Mouse (Mus musculus): ENCODE data around the gene Gm3854. TPM values are rescaled to one million over a fixed set of nuclear protein-coding genes. Genes with fewer than 3 reads are reported as not detected.

Gm3854 gene
- polyA plus RNA-seq, 1 experiment from 2014 or later: 0.08 TPM

GRCm38 (mm10) chr7:6383044-6383455, 39.5 kb downstream of the Gm3854 start, which contains the start of gene Zfp28:
Gene Zfp28, plus strand, starts transcription at chr7:6383295.
- H3K9me3 ChIP-seq (ENCODE audit: control insufficient read depth): no peaks in the 10 kb centered on the region
- H3K4me2 ChIP-seq (replicated peaks; ENCODE audit: low read depth): peak within 1 kb of the TSS; percentile 84
- no peaks in the 10 kb centered on the region for H3K27me3 ChIP-seq (replicated peaks; ENCODE audit: control insufficient read depth, insufficient read depth, low read length)
- peak within 1 kb of the TSS; percentile 49 for H3K9ac ChIP-seq (ENCODE audit: low read depth, low read length)
- H3K4me3 ChIP-seq (ENCODE audit: low read depth, low read length): peak within 1 kb of the TSS; percentile 46
- peak; percentile 65 for TF ChIP-seq CTCF (IDR thresholded peaks at IDR 0.05; ENCODE audit: low read depth)
- peak; percentile 99 for ATAC-seq
- no peak within 1 kb of the TSS for H3K27ac ChIP-seq (ENCODE audit: low read depth, low read length)
- peaks cover 7% of the 10 kb centered on the region; the same call in 1 of the 2 replicates for H3K36me3 ChIP-seq (ENCODE audit: control insufficient read depth, insufficient read depth)
- no peaks in the 10 kb centered on the region for H3K4me1 ChIP-seq (replicated peaks; ENCODE audit: control insufficient read depth, insufficient read depth, low read length)
- WGBS: under 1% methylated on average over 28 of the region's 28 CpGs

- 67% methylated on average over 8 of the region's 8 CpGs for WGBS
- Histone ChIP-seq H3K27ac (ENCODE audit: low read depth, low read length) (no peak overlapping the region), H3K4me2 (replicated peaks; ENCODE audit: low read depth) (peak overlapping the region; percentile 84), H3K9me3 (ENCODE audit: control insufficient read depth) (no peaks in the 10 kb centered on the region), H3K4me3 (ENCODE audit: low read depth, low read length) (peak overlapping the region; percentile 46), H3K36me3 (ENCODE audit: control insufficient read depth, insufficient read depth) (no peaks in the 10 kb centered on the region), H3K4me1 (replicated peaks; ENCODE audit: control insufficient read depth, insufficient read depth, low read length) (no peaks in the 10 kb centered on the region), H3K9ac (ENCODE audit: low read depth, low read length) (no peak overlapping the region), H3K27me3 (replicated peaks; ENCODE audit: control insufficient read depth, insufficient read depth, low read length) (no peaks in the 10 kb centered on the region)
- no peak for TF ChIP-seq CTCF (IDR thresholded peaks at IDR 0.05; ENCODE audit: low read depth)
- no peak for ATAC-seq
Measured at GRCm38 (mm10) chr7:6384011-6384410, 40.5 kb downstream of the Gm3854 start.

GRCm38 (mm10) chr7:6386995-6387394, 43.4 kb downstream of the Gm3854 start:
- H3K27me3 ChIP-seq (replicated peaks; ENCODE audit: control insufficient read depth, insufficient read depth, low read length): no peaks in the 10 kb centered on the region
- TF ChIP-seq CTCF (IDR thresholded peaks at IDR 0.05; ENCODE audit: low read depth): no peak
- no peak overlapping the region for H3K4me3 ChIP-seq (ENCODE audit: low read depth, low read length)
- H3K36me3 ChIP-seq (ENCODE audit: control insufficient read depth, insufficient read depth): peaks cover 9% of the 10 kb centered on the region; the same call in 1 of the 2 replicates
- no peak overlapping the region for H3K9ac ChIP-seq (ENCODE audit: low read depth, low read length)
- no peak for ATAC-seq
- 88% methylated on average over 8 of the region's 8 CpGs for WGBS
- no peak overlapping the region for H3K4me2 ChIP-seq (replicated peaks; ENCODE audit: low read depth)
- no peak overlapping the region for H3K27ac ChIP-seq (ENCODE audit: low read depth, low read length)
- H3K4me1 ChIP-seq (replicated peaks; ENCODE audit: control insufficient read depth, insufficient read depth, low read length): no peaks in the 10 kb centered on the region
- no peaks in the 10 kb centered on the region for H3K9me3 ChIP-seq (ENCODE audit: control insufficient read depth)

- ATAC-seq: no peak
- Histone ChIP-seq H3K4me3 (ENCODE audit: low read depth, low read length) (no peak overlapping the region), H3K27me3 (replicated peaks; ENCODE audit: control insufficient read depth, insufficient read depth, low read length) (no peaks in the 10 kb centered on the region), H3K9ac (ENCODE audit: low read depth, low read length) (no peak overlapping the region), H3K27ac (ENCODE audit: low read depth, low read length) (no peak overlapping the region), H3K4me1 (replicated peaks; ENCODE audit: control insufficient read depth, insufficient read depth, low read length) (no peaks in the 10 kb centered on the region), H3K4me2 (replicated peaks; ENCODE audit: low read depth) (no peak overlapping the region), H3K9me3 (ENCODE audit: control insufficient read depth) (no peaks in the 10 kb centered on the region), H3K36me3 (ENCODE audit: control insufficient read depth, insufficient read depth) (peaks cover 18% of the 10 kb centered on the region)
- TF ChIP-seq CTCF (IDR thresholded peaks at IDR 0.05; ENCODE audit: low read depth): no peak
- WGBS: 81% methylated on average over 5 of the region's 5 CpGs
Measured at GRCm38 (mm10) chr7:6388971-6389370, 45.4 kb downstream of the Gm3854 start.

GRCm38 (mm10) chr7:6389449-6389848, 45.9 kb downstream of the Gm3854 start:
- Histone ChIP-seq H3K9ac (ENCODE audit: low read depth, low read length) (no peak overlapping the region), H3K27ac (ENCODE audit: low read depth, low read length) (no peak overlapping the region), H3K4me3 (ENCODE audit: low read depth, low read length) (no peak overlapping the region), H3K4me1 (replicated peaks; ENCODE audit: control insufficient read depth, insufficient read depth, low read length) (no peaks in the 10 kb centered on the region), H3K4me2 (replicated peaks; ENCODE audit: low read depth) (no peak overlapping the region), H3K36me3 (ENCODE audit: control insufficient read depth, insufficient read depth) (peaks cover 23% of the 10 kb centered on the region), H3K9me3 (ENCODE audit: control insufficient read depth) (no peaks in the 10 kb centered on the region), H3K27me3 (replicated peaks; ENCODE audit: control insufficient read depth, insufficient read depth, low read length) (no peaks in the 10 kb centered on the region)
- 69% methylated on average over 5 of the region's 5 CpGs for WGBS
- peak; percentile 24; the same call in 1 of the 2 replicates for TF ChIP-seq CTCF (IDR thresholded peaks at IDR 0.05; ENCODE audit: low read depth)
- no peak for ATAC-seq

- H3K27me3 ChIP-seq (replicated peaks; ENCODE audit: control insufficient read depth, insufficient read depth, low read length): no peaks in the 10 kb centered on the region
- no peaks in the 10 kb centered on the region for H3K4me1 ChIP-seq (replicated peaks; ENCODE audit: control insufficient read depth, insufficient read depth, low read length)
- TF ChIP-seq CTCF (IDR thresholded peaks at IDR 0.05; ENCODE audit: low read depth): no peak
- no peak for ATAC-seq
- 27% methylated on average over 25 of the region's 25 CpGs for WGBS
- H3K27ac ChIP-seq (ENCODE audit: low read depth, low read length): no peak within 1 kb of the TSS
- peak within 1 kb of the TSS; percentile 73 for H3K4me2 ChIP-seq (replicated peaks; ENCODE audit: low read depth)
- peak within 1 kb of the TSS; percentile 26; the same call in 1 of the 2 replicates for H3K9ac ChIP-seq (ENCODE audit: low read depth, low read length)
- peak within 1 kb of the TSS; percentile 39 for H3K4me3 ChIP-seq (ENCODE audit: low read depth, low read length)
- H3K36me3 ChIP-seq (ENCODE audit: control insufficient read depth, insufficient read depth): peaks cover 15% of the 10 kb centered on the region; the same call in 1 of the 2 replicates
- H3K9me3 ChIP-seq (ENCODE audit: control insufficient read depth): no peaks in the 10 kb centered on the region
Measured at GRCm38 (mm10) chr7:6397996-6398975, 54.7 kb downstream of the Gm3854 start, which contains the start of gene Smim17. Gene Smim17, plus strand, starts transcription at chr7:6398715.

Other genes with a start within 250 kb of the Gm3854 start
- 42.2 and 46.5 TPM in 2 replicates for gene Zfp787, start 187.8 kb upstream of the Gm3854 start, polyA plus RNA-seq (2015; fragmentation: Nextera tagmentation; extraction: Ambion mirVana)
- gene Zfp444, start 171.5 kb upstream of the Gm3854 start, polyA plus RNA-seq (2015; fragmentation: Nextera tagmentation; extraction: Ambion mirVana): 18.5 and 18.7 TPM in 2 replicates
- gene Galp, start 146.7 kb upstream of the Gm3854 start, polyA plus RNA-seq (2015; fragmentation: Nextera tagmentation; extraction: Ambion mirVana): not detected in 2 replicates
- not detected in 2 replicates for gene Zscan5b, start 121.5 kb upstream of the Gm3854 start, polyA plus RNA-seq (2015; fragmentation: Nextera tagmentation; extraction: Ambion mirVana)
- gene Epp13, start 91.0 kb upstream of the Gm3854 start, polyA plus RNA-seq (2015; fragmentation: Nextera tagmentation; extraction: Ambion mirVana): not detected in 2 replicates
- 2.1 and 2.4 TPM in 2 replicates for gene Zfp667, start 57.2 kb upstream of the Gm3854 start, polyA plus RNA-seq (2015; fragmentation: Nextera tagmentation; extraction: Ambion mirVana)
- 1.2 and 1.7 TPM in 2 replicates for gene Zfp583, start 12.5 kb upstream of the Gm3854 start, polyA plus RNA-seq (2015; fragmentation: Nextera tagmentation; extraction: Ambion mirVana)
- 0.82 and 1.1 TPM in 2 replicates for gene Zfp78, start 19.5 kb downstream of the Gm3854 start, polyA plus RNA-seq (2015; fragmentation: Nextera tagmentation; extraction: Ambion mirVana)
- 2.5 and 3.3 TPM in 2 replicates for gene Zfp28, start 39.5 kb downstream of the Gm3854 start, polyA plus RNA-seq (2015; fragmentation: Nextera tagmentation; extraction: Ambion mirVana)
- 0.04 and 0.14 TPM in 2 replicates for gene Smim17, start 55.0 kb downstream of the Gm3854 start, polyA plus RNA-seq (2015; fragmentation: Nextera tagmentation; extraction: Ambion mirVana)
- not detected in 2 replicates for gene Gm20715, start 66.5 kb downstream of the Gm3854 start, polyA plus RNA-seq (2015; fragmentation: Nextera tagmentation; extraction: Ambion mirVana)
- not detected in 2 replicates for gene Olfr1344, start 94.9 kb downstream of the Gm3854 start, polyA plus RNA-seq (2015; fragmentation: Nextera tagmentation; extraction: Ambion mirVana)
- not detected in 2 replicates for gene Olfr1336, start 112.4 kb downstream of the Gm3854 start, polyA plus RNA-seq (2015; fragmentation: Nextera tagmentation; extraction: Ambion mirVana)
- not detected in 2 replicates for gene Olfr1346, start 123.3 kb downstream of the Gm3854 start, polyA plus RNA-seq (2015; fragmentation: Nextera tagmentation; extraction: Ambion mirVana)
- not detected in 2 replicates for gene Olfr5, start 143.2 kb downstream of the Gm3854 start, polyA plus RNA-seq (2015; fragmentation: Nextera tagmentation; extraction: Ambion mirVana)
- not detected in 2 replicates for gene Olfr1347, start 156.0 kb downstream of the Gm3854 start, polyA plus RNA-seq (2015; fragmentation: Nextera tagmentation; extraction: Ambion mirVana)
- not detected in 2 replicates for gene Olfr1348, start 165.0 kb downstream of the Gm3854 start, polyA plus RNA-seq (2015; fragmentation: Nextera tagmentation; extraction: Ambion mirVana)
- gene Olfr1349, start 179.2 kb downstream of the Gm3854 start, polyA plus RNA-seq (2015; fragmentation: Nextera tagmentation; extraction: Ambion mirVana): not detected in 2 replicates
- not detected in 2 replicates for gene Olfr1350, start 221.1 kb downstream of the Gm3854 start, polyA plus RNA-seq (2015; fragmentation: Nextera tagmentation; extraction: Ambion mirVana)